Mouse (Mus musculus) myocyte (in vitro differentiated cells): ENCODE measurements at regions not wholly inside any gene's neighbourhood (a gene's known extent, or its start where the extent isn't known, plus 50 kb on each side); places are given as distances from the start of the nearest gene placed in this dataset.

Experiments used
- CEBPB ChIP-seq: IDR thresholded peaks from 2 replicates; pipeline ENCODE4 v1.6.1; 2011; ENCODE audit warnings: mild to moderate bottlenecking, moderate library complexity; ENCODE audit not compliant: poor library complexity, insufficient read depth, severe bottlenecking
- E2F4 ChIP-seq: IDR thresholded peaks from one replicate; pipeline ENCODE4 v1.6.1; 2011; ENCODE audit warnings: mild to moderate bottlenecking, control low read depth, moderate library complexity; ENCODE audit not compliant: insufficient read depth
- MYOG ChIP-seq, 3 experiments: IDR thresholded peaks; one replicate each; pipeline ENCODE4 v1.6.1; 2011; ENCODE audit warnings: control low read depth in 2 of 3, low read depth in 2 of 3, mild to moderate bottlenecking in 2 of 3; ENCODE audit not compliant: insufficient read length in 2 of 3, control insufficient read depth in 1 of 3, insufficient read depth in 1 of 3
- POLR2A ChIP-seq: IDR thresholded peaks from one replicate; pipeline ENCODE4 v1.6.1; 2011; ENCODE audit warnings: low read depth, mild to moderate bottlenecking, control low read depth, moderate library complexity; ENCODE audit not compliant: insufficient read length
- SRF ChIP-seq: IDR thresholded peaks from one replicate; pipeline ENCODE4 v1.6.1; 2011; ENCODE audit warnings: low read depth; ENCODE audit not compliant: control insufficient read depth, insufficient read length
- TCF12 ChIP-seq: IDR thresholded peaks from one replicate; pipeline ENCODE4 v1.6.1; 2011; ENCODE audit warnings: mild to moderate bottlenecking, control low read depth; ENCODE audit not compliant: poor library complexity, insufficient read depth, severe bottlenecking
- TCF3 ChIP-seq: IDR thresholded peaks from one replicate; pipeline ENCODE4 v1.6.1; 2011; ENCODE audit warnings: low read depth, control low read depth; ENCODE audit not compliant: insufficient read length
- USF1 ChIP-seq: IDR thresholded peaks from one replicate; pipeline ENCODE4 v1.6.1; 2011; ENCODE audit warnings: low read depth, mild to moderate bottlenecking, control low read depth, moderate library complexity

DNA sequence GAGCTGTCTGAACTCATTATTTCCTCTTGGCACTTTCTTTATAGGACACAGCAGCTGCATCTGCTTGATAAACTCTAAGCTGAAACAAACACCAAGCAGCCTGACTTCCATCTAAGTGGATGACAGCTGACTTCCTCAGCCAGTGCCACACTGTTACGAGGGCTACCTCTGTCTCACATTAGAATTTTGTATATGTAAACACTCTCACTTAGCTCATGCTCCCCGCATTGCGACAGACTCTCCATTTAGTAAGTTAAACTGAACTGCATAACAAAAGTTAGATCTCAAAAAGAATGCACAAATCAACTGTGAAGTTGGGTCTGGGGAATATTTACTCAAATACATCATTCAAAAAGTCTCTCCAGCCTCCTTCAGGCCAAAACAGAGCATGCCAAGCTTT is 432.1 kb downstream of the Dcdc2c start:
- TF ChIP-seq E2F4: no peak
- TF ChIP-seq POLR2A: no peak
- no peak for TF ChIP-seq TCF3
- no peak for TF ChIP-seq CEBPB
- no peak for TF ChIP-seq TCF12
- no peak for TF ChIP-seq USF1
- no peak for TF ChIP-seq MYOG (IDR thresholded peaks at IDR 0.05; ENCODE audit: control insufficient read depth in 1 of 3, insufficient read depth in 1 of 3, insufficient read length in 2 of 3, low read depth in 2 of 3)
- TF ChIP-seq SRF: no peak
